Mouse (Mus musculus): ENCODE data around the gene Vapa. TPM values are rescaled to one million over a fixed set of nuclear protein-coding genes. Genes with fewer than 3 reads are reported as not detected.
"Not testable (repeated sequence)": the region's sequence is repeated elsewhere in the genome, so short reads cannot be mapped to it uniquely, and the experiment has no call there.

Gene Vapa
- polyA plus RNA-seq, 1 experiment from 2014 or later: 257 TPM

- no peaks in the 10 kb centered on the region for H3K9me3 ChIP-seq
- ATAC-seq (ENCODE audit: low FRiP score): 0 out of 2 replicates have a peak, but pooled peaks have one; percentile 40
- no peaks in the 10 kb centered on the region for H3K27me3 ChIP-seq
- peaks cover 7% of the 10 kb centered on the region for H3K4me1 ChIP-seq (replicated peaks)
- H3K9ac ChIP-seq: no peak overlapping the region
- H3K4me3 ChIP-seq: no peak overlapping the region
- H3K27ac ChIP-seq: no peak overlapping the region
- 43% methylated on average over 9 of the region's 9 CpGs for WGBS
- no peaks in the 10 kb centered on the region for H3K36me3 ChIP-seq
- peak overlapping the region; percentile 15 for H3K4me2 ChIP-seq
These were observed 54.6 kb downstream of the Vapa start for GRCm38 (mm10) chr17:65558788-65559187.

- Histone ChIP-seq H3K27me3 (no peaks in the 10 kb centered on the region), H3K27ac (no peak overlapping the region), H3K4me2 (peak overlapping the region; percentile 15), H3K9ac (no peak overlapping the region), H3K4me3 (no peak overlapping the region), H3K9me3 (no peaks in the 10 kb centered on the region), H3K4me1 (replicated peaks) (peaks cover 7% of the 10 kb centered on the region), H3K36me3 (no peaks in the 10 kb centered on the region)
- WGBS: 46% methylated on average over 9 of the region's 9 CpGs
- peak; percentile 50; the same call in 1 of the 2 replicates for ATAC-seq (ENCODE audit: low FRiP score)
These were observed 55.1 kb downstream of the Vapa start for GRCm38 (mm10) chr17:65558217-65558616.

GRCm38 (mm10) chr17:65557212-65557611 is 56.1 kb downstream of the Vapa start:
- ATAC-seq (ENCODE audit: low FRiP score): no peak
- no peaks in the 10 kb centered on the region for H3K27me3 ChIP-seq
- WGBS: 87% methylated on average over 6 of the region's 6 CpGs
- H3K9ac ChIP-seq: no peak overlapping the region
- H3K4me1 ChIP-seq (replicated peaks): peaks cover 7% of the 10 kb centered on the region
- no peak overlapping the region for H3K4me2 ChIP-seq
- no peaks in the 10 kb centered on the region for H3K36me3 ChIP-seq
- H3K9me3 ChIP-seq: no peaks in the 10 kb centered on the region
- no peak overlapping the region for H3K27ac ChIP-seq
- H3K4me3 ChIP-seq: no peak overlapping the region

- no peak overlapping the region for H3K4me3 ChIP-seq
- no peaks in the 10 kb centered on the region for H3K27me3 ChIP-seq
- no peak overlapping the region for H3K4me2 ChIP-seq
- H3K36me3 ChIP-seq: no peaks in the 10 kb centered on the region
- peaks cover 7% of the 10 kb centered on the region for H3K4me1 ChIP-seq (replicated peaks)
- H3K27ac ChIP-seq: no peak overlapping the region
- ATAC-seq (ENCODE audit: low FRiP score): no peak
- no peak overlapping the region for H3K9ac ChIP-seq
- WGBS: 74% methylated on average over 10 of the region's 10 CpGs
- no peaks in the 10 kb centered on the region for H3K9me3 ChIP-seq
These were observed 56.6 kb downstream of the Vapa start for GRCm38 (mm10) chr17:65556798-65557197.

DNA sequence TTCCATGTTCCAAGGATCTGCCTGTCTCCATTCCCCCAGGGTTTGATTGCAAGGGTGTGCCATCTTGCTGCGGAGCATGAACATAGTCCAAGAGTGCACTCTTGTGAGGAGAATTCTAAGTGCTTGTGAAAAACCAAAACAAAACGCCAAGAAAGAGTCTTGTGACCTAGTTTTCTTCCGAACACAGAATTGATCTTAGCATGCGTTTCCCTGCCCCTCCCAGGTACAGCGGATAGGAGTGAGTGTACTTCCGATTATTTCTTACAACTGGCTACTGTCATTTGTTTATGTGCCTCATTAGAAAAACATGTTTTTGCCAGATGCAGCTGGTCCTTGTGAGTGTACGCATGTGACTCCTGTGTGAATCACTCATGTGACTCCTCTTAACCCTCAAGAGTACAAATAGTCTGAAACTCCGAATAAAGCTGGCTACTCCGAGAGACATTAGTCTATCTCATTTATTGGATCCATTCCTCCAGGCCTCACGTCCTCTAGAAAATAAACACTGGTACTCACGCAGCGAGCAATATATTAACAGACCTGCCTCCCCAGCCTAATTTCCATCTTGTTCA is 60.8 kb downstream of the Vapa start:
- no peak for ATAC-seq (ENCODE audit: low FRiP score)
- H3K4me1 ChIP-seq (replicated peaks): no peaks in the 10 kb centered on the region
- H3K9ac ChIP-seq: no peak overlapping the region
- no peaks in the 10 kb centered on the region for H3K27me3 ChIP-seq
- H3K9me3 ChIP-seq: no peaks in the 10 kb centered on the region
- WGBS: 89% methylated on average over 12 of the region's 12 CpGs
- no peak overlapping the region for H3K4me2 ChIP-seq
- no peaks in the 10 kb centered on the region for H3K36me3 ChIP-seq
- no peak overlapping the region for H3K4me3 ChIP-seq
- no peak overlapping the region for H3K27ac ChIP-seq

GRCm38 (mm10) chr17:65550357-65550756 is 63.0 kb downstream of the Vapa start:
- no peaks in the 10 kb centered on the region for H3K9me3 ChIP-seq
- H3K27me3 ChIP-seq: no peaks in the 10 kb centered on the region
- H3K36me3 ChIP-seq: no peaks in the 10 kb centered on the region
- no peaks in the 10 kb centered on the region for H3K4me1 ChIP-seq (replicated peaks)
- H3K27ac ChIP-seq: no peak overlapping the region
- ATAC-seq (ENCODE audit: low FRiP score): no peak
- WGBS: 90% methylated on average over 4 of the region's 4 CpGs
- no peak overlapping the region for H3K4me2 ChIP-seq
- no peak overlapping the region for H3K4me3 ChIP-seq
- no peak overlapping the region for H3K9ac ChIP-seq

DNA sequence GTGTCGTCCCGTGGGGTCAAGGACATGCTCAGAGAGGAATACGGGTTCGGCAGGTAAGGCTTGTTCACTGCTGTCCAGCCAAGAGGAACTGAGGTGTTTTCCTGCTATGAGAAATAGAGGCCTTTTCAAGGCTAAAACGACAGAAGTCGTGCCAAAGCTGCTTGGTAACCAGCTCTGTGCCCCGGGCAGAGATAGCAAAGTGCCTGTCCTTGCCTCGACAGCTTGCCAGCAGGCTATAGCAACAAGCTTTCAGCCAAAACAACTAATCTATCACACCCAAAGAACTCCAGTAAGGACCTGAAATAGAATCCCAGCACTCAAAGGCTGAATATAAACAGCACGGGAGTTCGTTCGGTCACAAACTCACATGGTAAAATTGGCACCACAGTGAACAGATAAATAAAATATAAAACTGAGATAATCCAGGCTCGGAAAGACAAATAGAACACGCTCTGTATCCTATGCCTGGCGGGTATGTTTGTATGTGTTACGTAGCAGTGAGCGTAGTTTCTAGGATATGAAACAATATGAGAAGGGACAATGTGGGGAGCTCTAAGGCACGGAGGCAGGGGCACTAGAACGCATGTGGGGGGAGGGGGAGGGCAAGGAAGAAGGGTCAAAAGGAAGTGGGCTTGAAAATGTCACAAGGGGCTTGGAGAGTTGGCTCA is 64.5 kb downstream of the Vapa start:
- no peaks in the 10 kb centered on the region for H3K27me3 ChIP-seq
- H3K4me1 ChIP-seq (replicated peaks): no peaks in the 10 kb centered on the region
- no peak for ATAC-seq (ENCODE audit: low FRiP score)
- H3K4me2 ChIP-seq: no peak overlapping the region
- no peaks in the 10 kb centered on the region for H3K36me3 ChIP-seq
- 77% methylated on average over 18 of the region's 18 CpGs for WGBS
- H3K27ac ChIP-seq: no peak overlapping the region
- no peak overlapping the region for H3K4me3 ChIP-seq
- H3K9ac ChIP-seq: no peak overlapping the region
- no peaks in the 10 kb centered on the region for H3K9me3 ChIP-seq

GRCm38 (mm10) chr17:65546221-65546620 is 67.1 kb downstream of the Vapa start:
- not testable (repeated sequence) for H3K9me3 ChIP-seq; ATAC-seq (ENCODE audit: low FRiP score); H3K4me1 ChIP-seq (replicated peaks); H3K27ac ChIP-seq; H3K36me3 ChIP-seq; H3K4me2 ChIP-seq; H3K9ac ChIP-seq; H3K4me3 ChIP-seq; H3K27me3 ChIP-seq
- WGBS: 95% methylated on average over 4 of the region's 4 CpGs

DNA sequence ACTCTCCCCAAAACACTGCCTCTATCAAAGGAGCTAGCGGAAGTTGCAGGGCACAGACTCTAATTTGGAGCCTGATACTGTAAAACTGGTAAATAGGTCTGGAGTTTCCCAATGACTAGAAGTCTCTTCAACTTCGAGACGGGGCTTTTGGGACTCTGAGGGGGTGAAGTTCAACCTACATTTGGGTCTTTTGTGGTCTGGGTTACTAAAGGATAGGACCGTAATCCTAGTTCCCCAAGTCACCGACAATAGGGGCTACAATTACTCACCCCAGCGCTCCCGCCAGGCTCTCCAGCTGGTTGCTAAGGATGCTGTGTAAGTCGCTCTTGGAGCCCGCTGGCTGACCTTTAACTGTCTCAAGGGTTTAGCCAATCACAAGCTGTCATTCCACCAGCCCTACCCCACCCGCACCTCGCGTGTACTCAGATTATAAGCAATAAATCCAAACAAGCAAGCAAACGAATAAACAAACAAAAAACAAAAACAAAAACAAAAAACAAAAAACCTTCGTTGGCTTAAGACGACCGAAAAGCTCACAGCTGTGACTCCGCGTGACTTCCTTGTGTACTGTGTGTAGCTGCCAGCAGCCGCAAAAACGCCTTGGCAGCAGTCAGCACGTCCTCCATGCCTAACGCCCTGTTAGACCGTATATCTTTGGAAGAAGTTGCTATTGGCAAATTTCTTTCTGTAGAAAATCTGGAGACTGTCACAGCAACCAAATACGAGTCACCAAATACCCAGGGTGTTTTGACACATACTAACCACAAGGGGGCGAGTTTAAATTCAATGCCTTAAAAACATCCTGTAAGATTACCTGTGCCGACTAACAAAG is 72.7 kb downstream of the Vapa start, which contains the start of gene Tmem232:
Tmem232 (minus strand) TSS at position 342 of the 832 bp plus-strand sequence.
- Histone ChIP-seq H3K27me3 (no peaks in the 10 kb centered on the region), H3K36me3 (no peaks in the 10 kb centered on the region), H3K4me1 (replicated peaks) (peaks cover 8% of the 10 kb centered on the region; the same call in 1 of the 2 replicates), H3K9me3 (no peaks in the 10 kb centered on the region), H3K9ac (peak within 1 kb of the TSS; percentile 60), H3K4me3 (peak within 1 kb of the TSS; percentile 39), H3K27ac (peak within 1 kb of the TSS; percentile 52; the same call in 1 of the 2 replicates), H3K4me2 (peak within 1 kb of the TSS; percentile 61)
- peak; percentile 90 for ATAC-seq (ENCODE audit: low FRiP score)
- 13% methylated on average over 26 of the region's 26 CpGs for WGBS

DNA sequence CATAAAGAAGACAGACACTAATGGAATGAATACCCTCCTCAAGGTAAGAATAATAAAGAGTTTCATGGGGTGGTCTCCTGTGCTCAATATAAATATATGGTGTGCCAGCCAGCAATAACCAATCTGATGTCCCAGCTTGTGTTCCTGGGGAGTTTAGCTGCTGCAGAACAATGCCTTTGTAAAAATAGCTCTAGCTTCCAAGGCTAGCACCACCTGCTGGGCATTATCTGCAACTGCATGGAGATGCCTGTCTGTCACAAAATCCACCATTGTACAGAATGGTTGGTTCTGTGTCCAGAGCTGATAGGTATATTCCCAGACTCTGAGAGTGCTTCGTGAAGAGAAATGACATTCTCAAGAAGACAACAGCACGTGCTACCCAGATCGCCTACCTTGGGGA is 77.2 kb downstream of the Vapa start:
- Histone ChIP-seq H3K4me2 (no peak overlapping the region), H3K4me3 (no peak overlapping the region), H3K27ac (no peak overlapping the region), H3K36me3 (no peaks in the 10 kb centered on the region), H3K9ac (no peak overlapping the region), H3K9me3 (no peaks in the 10 kb centered on the region), H3K27me3 (no peaks in the 10 kb centered on the region), H3K4me1 (replicated peaks) (peaks cover 8% of the 10 kb centered on the region; the same call in 1 of the 2 replicates)
- WGBS: 17% methylated on average over 3 of the region's 3 CpGs
- no peak; the same call in 1 of the 2 replicates for ATAC-seq (ENCODE audit: low FRiP score)

DNA sequence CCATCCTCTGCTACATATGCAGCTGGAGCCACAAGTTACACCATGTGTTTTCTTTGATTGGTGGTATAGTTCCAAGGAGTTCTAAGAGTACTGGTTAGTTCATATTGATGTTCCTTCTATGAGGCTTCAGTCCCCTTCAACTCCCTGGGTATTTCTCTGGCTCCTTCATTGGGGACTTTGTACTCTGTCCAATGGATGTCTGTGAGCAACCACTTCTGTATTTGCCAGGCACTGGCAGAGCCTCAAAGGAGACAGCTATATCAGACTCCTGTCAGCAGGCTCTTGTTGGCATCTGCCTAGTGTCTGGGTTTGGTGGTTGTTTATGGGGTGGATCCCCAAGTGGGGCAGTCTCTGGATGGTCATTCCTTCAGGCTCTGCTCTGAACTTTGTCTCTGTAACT is 81.0 kb downstream of the Vapa start:
- not testable (repeated sequence) for H3K4me1 ChIP-seq (replicated peaks); H3K27ac ChIP-seq; H3K4me2 ChIP-seq; H3K9me3 ChIP-seq; ATAC-seq (ENCODE audit: low FRiP score); H3K36me3 ChIP-seq; H3K4me3 ChIP-seq; H3K9ac ChIP-seq; H3K27me3 ChIP-seq

Measured in hindbrain, embryonic 13.5 days (tissue).